Mouse (Mus musculus) hindbrain, embryonic 12.5 days (tissue): ENCODE data around the gene Fam171a1. TPM values are rescaled to one million over a fixed set of nuclear protein-coding genes. Genes with fewer than 3 reads are reported as not detected.
A peak's percentile ranks its signal among the peaks of the same experiment; 100 is the strongest.
"Not testable (repeated sequence)": the region's sequence is repeated elsewhere in the genome, so short reads cannot be mapped to it uniquely, and the experiment has no call there.

Source experiments
- ATAC-seq: fragments of 200-750 bp; cut with Nextera tagmentation; 2 replicates; pipeline ENCODE4 v1.8.0; 2017; ENCODE audit warnings: moderate TSS enrichment; ENCODE audit not compliant: low FRiP score
- H3K27ac ChIP-seq: fragments of 300-500 bp; sonication (generic); 2 replicates; pipeline ENCODE4 v1.5.1; 2016; ENCODE audit warnings: mild to moderate bottlenecking
- H3K27me3 ChIP-seq: fragments of 300-500 bp; sonication (generic); 2 replicates; pipeline ENCODE4 v1.6.1; 2016; ENCODE audit warnings: mild to moderate bottlenecking
- H3K36me3 ChIP-seq: fragments of 300-500 bp; sonication (generic); 2 replicates; pipeline ENCODE4 v1.6.1; 2016; ENCODE audit warnings: mild to moderate bottlenecking
- H3K4me1 ChIP-seq: fragments of 300-500 bp; sonication (generic); 2 replicates; pipeline ENCODE4 v1.6.1; 2016
- H3K4me2 ChIP-seq: fragments of 300-500 bp; sonication (generic); replicated peaks from 2 replicates; pipeline ENCODE4 v1.6.1; 2016; ENCODE audit warnings: mild to moderate bottlenecking
- H3K4me3 ChIP-seq: fragments of 300-500 bp; sonication (generic); 2 replicates; pipeline ENCODE4 v1.5.1; 2016; ENCODE audit warnings: mild to moderate bottlenecking
- H3K9ac ChIP-seq: fragments of 300-500 bp; sonication (generic); 2 replicates; pipeline ENCODE4 v1.6.1; 2016; ENCODE audit warnings: mild to moderate bottlenecking, moderate library complexity
- H3K9me3 ChIP-seq: fragments of 300-500 bp; sonication (generic); replicated peaks from 2 replicates; pipeline ENCODE4 v1.6.1; 2016; ENCODE audit warnings: mild to moderate bottlenecking
- WGBS: fragments of 180-500 bp; shearing (Covaris S2); methylation state at CpG from one replicate; pipeline ENCODE4 v1.1.7; 2016; 5-methylcytosine and 5-hydroxymethylcytosine counted together
- polyA plus RNA-seq: library from polyadenylated mRNA; unstranded; fragments of >200 nt; fragmentation: Nextera tagmentation; extraction: Ambion mirVana; gene quantifications from 2 replicates; pipeline ENCODE4 v1.2.1, GENCODE M21; 2016

Fam171a1 gene
- polyA plus RNA-seq: 56.2 and 57.0 TPM in 2 replicates

GRCm38 (mm10) chr2:3113866-3114265 lies at the start of gene Fam171a1:
Gene Fam171a1, plus strand, starts transcription at chr2:3114224.
- Histone ChIP-seq H3K27ac (no peak within 1 kb of the TSS), H3K9me3 (no peaks in the 10 kb centered on the region), H3K4me2 (no peak within 1 kb of the TSS), H3K4me3 (no peak within 1 kb of the TSS), H3K27me3 (no peaks in the 10 kb centered on the region), H3K36me3 (no peaks in the 10 kb centered on the region), H3K9ac (no peak within 1 kb of the TSS), H3K4me1 (no peaks in the 10 kb centered on the region)
- WGBS: 87% methylated on average over 4 of the region's 4 CpGs
- no peak for ATAC-seq

GRCm38 (mm10) chr2:3069140-3069539 lies 44.9 kb upstream of the Fam171a1 start:
- no peak for ATAC-seq
- H3K36me3 ChIP-seq: no peaks in the 10 kb centered on the region
- 100% methylated on average over 1 of the region's 1 CpGs for WGBS

GRCm38 (mm10) chr2:3088361-3088760 lies 25.7 kb upstream of the Fam171a1 start:
- H3K27ac ChIP-seq, ATAC-seq, H3K4me1 ChIP-seq, H3K9ac ChIP-seq, H3K27me3 ChIP-seq, H3K36me3 ChIP-seq, H3K9me3 ChIP-seq, H3K4me2 ChIP-seq, H3K4me3 ChIP-seq: not testable (repeated sequence)
- WGBS: 88% methylated on average over 3 of the region's 3 CpGs

More at GRCm38 (mm10) chr2:3069140-3069539, 44.9 kb upstream of the Fam171a1 start:
- Histone ChIP-seq H3K27ac (no peak overlapping the region), H3K4me2 (no peak overlapping the region), H3K27me3 (no peaks in the 10 kb centered on the region), H3K9me3 (peaks cover 12% of the 10 kb centered on the region), H3K9ac (no peak overlapping the region), H3K4me3 (no peak overlapping the region), H3K4me1 (no peaks in the 10 kb centered on the region)

GRCm38 (mm10) chr2:3089274-3089673 lies 24.8 kb upstream of the Fam171a1 start:
- Histone ChIP-seq H3K27me3 (no peaks in the 10 kb centered on the region), H3K4me3 (no peak overlapping the region), H3K27ac (no peak overlapping the region), H3K4me1 (no peaks in the 10 kb centered on the region), H3K4me2 (no peak overlapping the region), H3K36me3 (no peaks in the 10 kb centered on the region), H3K9me3 (no peaks in the 10 kb centered on the region), H3K9ac (no peak overlapping the region)
- no peak for ATAC-seq
- WGBS: 30% methylated on average over 1 of the region's 1 CpGs

DNA sequence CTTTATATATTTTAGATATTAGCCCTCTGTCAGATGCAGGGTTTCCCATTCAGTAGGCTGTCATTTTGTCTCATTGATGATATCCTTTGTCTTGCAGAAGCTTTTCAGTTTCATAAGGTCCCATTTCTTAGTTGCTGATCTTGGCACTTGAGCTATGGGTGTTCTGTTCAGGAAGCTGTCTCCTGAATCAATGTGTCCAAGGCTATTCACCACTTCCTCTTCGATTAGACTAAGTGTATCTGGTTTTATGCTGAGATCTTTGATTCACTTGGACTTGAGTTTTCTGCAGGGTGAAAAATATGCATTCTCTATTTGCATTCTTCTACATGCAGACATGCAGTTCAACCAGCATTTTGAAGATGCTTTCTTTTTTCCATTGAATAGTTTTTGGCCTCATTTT lies 17.9 kb upstream of the Fam171a1 start:
- ATAC-seq: no peak
- Histone ChIP-seq H3K9ac (no peak overlapping the region), H3K4me3 (no peak overlapping the region), H3K4me1 (no peaks in the 10 kb centered on the region), H3K27me3 (no peaks in the 10 kb centered on the region), H3K36me3 (no peaks in the 10 kb centered on the region), H3K27ac (no peak overlapping the region), H3K4me2 (no peak overlapping the region), H3K9me3 (no peaks in the 10 kb centered on the region)
- 66% methylated on average over 1 of the region's 1 CpGs for WGBS

DNA sequence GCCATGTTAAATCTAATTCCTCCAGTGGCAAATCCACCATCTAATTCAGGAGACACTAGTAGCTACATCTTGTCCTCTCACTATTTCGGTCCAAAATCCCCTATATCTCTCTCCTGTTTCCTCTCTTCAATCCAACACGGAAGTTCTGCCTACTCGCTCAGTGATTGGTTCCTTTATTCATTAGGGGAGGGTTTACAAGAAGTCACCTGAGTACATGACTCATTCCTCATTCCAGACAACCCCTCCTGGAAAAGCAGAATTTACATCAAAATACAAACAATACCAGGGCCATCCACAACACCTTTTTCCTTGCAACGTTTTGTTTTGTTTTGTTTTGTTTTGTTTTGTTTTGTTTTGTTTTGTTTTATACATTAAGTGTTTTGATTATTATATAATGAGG lies 14.1 kb upstream of the Fam171a1 start:
- Histone ChIP-seq H3K9ac (no peak overlapping the region), H3K9me3 (no peaks in the 10 kb centered on the region), H3K4me2 (no peak overlapping the region), H3K27ac (no peak overlapping the region), H3K4me1 (no peaks in the 10 kb centered on the region), H3K36me3 (no peaks in the 10 kb centered on the region), H3K27me3 (no peaks in the 10 kb centered on the region), H3K4me3 (no peak overlapping the region)
- WGBS: 78% methylated on average over 4 of the region's 4 CpGs
- no peak for ATAC-seq

GRCm38 (mm10) chr2:3101292-3101957 lies 12.6 kb upstream of the Fam171a1 start:
- H3K9ac ChIP-seq: no peak overlapping the region
- H3K36me3 ChIP-seq: no peaks in the 10 kb centered on the region
- H3K4me1 ChIP-seq: no peaks in the 10 kb centered on the region
- no peaks in the 10 kb centered on the region for H3K27me3 ChIP-seq
- WGBS: 79% methylated on average over 2 of the region's 2 CpGs
- H3K27ac ChIP-seq: no peak overlapping the region
- ATAC-seq: no peak
- H3K4me2 ChIP-seq: no peak overlapping the region
- no peaks in the 10 kb centered on the region for H3K9me3 ChIP-seq
- no peak overlapping the region for H3K4me3 ChIP-seq

GRCm38 (mm10) chr2:3102360-3102759 lies 11.7 kb upstream of the Fam171a1 start:
- H3K4me1 ChIP-seq: no peaks in the 10 kb centered on the region
- H3K9me3 ChIP-seq: no peaks in the 10 kb centered on the region
- H3K9ac ChIP-seq: no peak overlapping the region
- H3K27me3 ChIP-seq: no peaks in the 10 kb centered on the region
- 79% methylated on average over 3 of the region's 3 CpGs for WGBS
- no peaks in the 10 kb centered on the region for H3K36me3 ChIP-seq
- H3K27ac ChIP-seq: no peak overlapping the region
- no peak overlapping the region for H3K4me3 ChIP-seq
- no peak for ATAC-seq
- H3K4me2 ChIP-seq: no peak overlapping the region

- no peak for ATAC-seq
- Histone ChIP-seq H3K4me2 (no peak overlapping the region), H3K4me1 (no peaks in the 10 kb centered on the region), H3K27ac (no peak overlapping the region), H3K36me3 (no peaks in the 10 kb centered on the region), H3K4me3 (no peak overlapping the region), H3K27me3 (no peaks in the 10 kb centered on the region), H3K9me3 (no peaks in the 10 kb centered on the region), H3K9ac (no peak overlapping the region)
- WGBS: 86% methylated on average over 4 of the region's 4 CpGs
Measured at GRCm38 (mm10) chr2:3107471-3107870, 6.6 kb upstream of the Fam171a1 start.

GRCm38 (mm10) chr2:3108431-3108830 lies 5.6 kb upstream of the Fam171a1 start:
- H3K36me3 ChIP-seq: no peaks in the 10 kb centered on the region
- H3K27me3 ChIP-seq: no peaks in the 10 kb centered on the region
- no peak overlapping the region for H3K4me3 ChIP-seq
- no peaks in the 10 kb centered on the region for H3K4me1 ChIP-seq
- no peak overlapping the region for H3K27ac ChIP-seq
- ATAC-seq: no peak
- no peak overlapping the region for H3K9ac ChIP-seq
- no peaks in the 10 kb centered on the region for H3K9me3 ChIP-seq
- WGBS: 88% methylated on average over 3 of the region's 3 CpGs
- H3K4me2 ChIP-seq: no peak overlapping the region

- Histone ChIP-seq H3K4me2 (no peak overlapping the region), H3K4me3 (no peak overlapping the region), H3K4me1 (no peaks in the 10 kb centered on the region), H3K36me3 (no peaks in the 10 kb centered on the region), H3K27ac (no peak overlapping the region), H3K27me3 (no peaks in the 10 kb centered on the region), H3K9me3 (no peaks in the 10 kb centered on the region), H3K9ac (no peak overlapping the region)
- WGBS: 80% methylated on average over 1 of the region's 1 CpGs
- no peak for ATAC-seq
Measured at GRCm38 (mm10) chr2:3108834-3109233, 5.2 kb upstream of the Fam171a1 start.

DNA sequence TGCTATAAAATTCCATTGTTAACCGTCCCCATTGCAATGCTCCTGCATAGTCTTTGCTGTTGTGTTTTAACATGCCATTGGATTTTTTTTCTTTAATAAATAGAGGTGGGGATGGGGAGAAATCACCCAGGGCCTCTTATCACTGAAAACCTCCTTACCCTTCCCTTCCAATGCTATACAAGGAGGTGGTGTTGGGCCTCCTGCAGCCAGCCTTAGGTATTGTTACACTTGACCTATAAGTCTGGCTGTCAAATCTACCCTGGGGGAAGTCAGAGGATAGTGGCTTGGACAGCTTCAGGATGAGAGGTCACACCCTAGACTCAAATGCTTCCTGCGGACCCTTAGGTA lies 3.8 kb downstream of the Fam171a1 start:
- peak overlapping the region; percentile 92 for H3K4me3 ChIP-seq
- no peaks in the 10 kb centered on the region for H3K9me3 ChIP-seq
- no peak overlapping the region; the same call in 1 of the 2 replicates for H3K9ac ChIP-seq
- 33% methylated on average over 2 of the region's 2 CpGs for WGBS
- no peaks in the 10 kb centered on the region for H3K27me3 ChIP-seq
- no peaks in the 10 kb centered on the region for H3K36me3 ChIP-seq
- ATAC-seq: peak; percentile 74; the same call in 1 of the 2 replicates
- peaks cover 16% of the 10 kb centered on the region for H3K4me1 ChIP-seq
- H3K27ac ChIP-seq: peak overlapping the region; percentile 96; the same call in 1 of the 2 replicates
- H3K4me2 ChIP-seq: peak overlapping the region; percentile 63

DNA sequence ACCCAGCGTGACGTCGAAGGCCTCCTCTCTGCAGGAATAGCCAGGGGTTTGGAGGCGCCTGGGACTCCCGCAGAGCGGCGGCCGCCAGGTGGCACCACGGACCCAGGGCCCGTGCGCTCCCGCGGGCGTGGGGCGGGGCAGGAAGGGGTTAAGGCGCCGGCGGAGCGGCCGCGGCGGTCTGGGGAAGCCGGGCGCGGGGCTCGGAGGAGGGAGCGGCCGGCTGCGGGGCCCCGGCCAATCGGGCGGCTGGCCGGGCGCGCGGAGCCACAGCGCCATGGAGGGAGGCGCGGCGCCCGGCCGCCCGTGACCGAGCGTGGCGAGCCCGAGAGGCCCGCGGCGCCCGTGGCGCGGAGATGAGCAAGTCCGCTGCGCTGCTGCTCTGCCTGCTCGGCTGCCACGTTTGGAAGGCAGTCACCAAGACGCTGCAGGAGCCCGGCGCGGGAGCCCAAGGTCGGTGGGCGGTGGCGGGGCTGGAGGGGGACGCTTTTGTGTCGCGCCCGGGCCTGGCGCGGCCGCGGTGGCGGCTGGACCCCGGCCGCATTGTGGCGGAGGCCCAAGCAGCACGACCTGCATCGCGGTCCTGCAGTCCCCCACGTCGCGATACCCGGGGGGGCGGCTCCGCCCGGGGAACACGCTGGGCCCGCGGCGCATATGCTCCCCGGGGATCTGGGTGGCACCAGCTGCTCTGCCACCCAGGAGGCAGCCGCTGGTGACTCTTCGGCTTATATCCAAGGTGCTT lies 4.3 kb downstream of the Fam171a1 start:
- H3K4me1 ChIP-seq: peaks cover 16% of the 10 kb centered on the region
- ATAC-seq: peak; percentile 94
- H3K27ac ChIP-seq: peak overlapping the region; percentile 96
- no peaks in the 10 kb centered on the region for H3K27me3 ChIP-seq
- no peaks in the 10 kb centered on the region for H3K36me3 ChIP-seq
- no peaks in the 10 kb centered on the region for H3K9me3 ChIP-seq
- peak overlapping the region; percentile 63 for H3K4me2 ChIP-seq
- peak overlapping the region; percentile 92 for H3K4me3 ChIP-seq
- under 1% methylated on average over 81 of the region's 93 CpGs for WGBS
- H3K9ac ChIP-seq: peak overlapping the region; percentile 95
